Mouse (Mus musculus): ENCODE measurements around the gene Gm15217. TPM values are rescaled to one million over a fixed set of nuclear protein-coding genes. Genes with fewer than 3 reads are reported as not detected.

The Gm15217 gene
- polyA plus RNA-seq, 1 experiment from 2014 or later = not detected

- Histone ChIP-seq H3K4me2 (ENCODE audit: low read length) (peak overlapping the region; percentile 76), H3K27me3 (replicated peaks; ENCODE audit: control insufficient read depth, insufficient read depth, low read length) (peaks cover 43% of the 10 kb centered on the region), H3K36me3 (ENCODE audit: control insufficient read depth, insufficient read depth, low read length) (no peaks in the 10 kb centered on the region), H3K4me1 (ENCODE audit: control insufficient read depth, insufficient read depth, low read depth, low read length) (peaks cover 8% of the 10 kb centered on the region), H3K4me3 (ENCODE audit: low read length) (peak overlapping the region; percentile 36), H3K9ac (ENCODE audit: low read depth, low read length) (peak overlapping the region; percentile 59), H3K27ac (ENCODE audit: low read depth, low read length) (no peak overlapping the region), H3K9me3 (ENCODE audit: control insufficient read depth, low read length) (no peaks in the 10 kb centered on the region)
- peak; percentile 64 for ATAC-seq
- 6% methylated on average over 30 of the region's 31 CpGs for WGBS
These were observed 1.1 kb downstream of the Gm15217 start for GRCm38 (mm10) chr14:46380286-46380721.

- WGBS = 32% methylated on average over 6 of the region's 6 CpGs
- peaks cover 18% of the 10 kb centered on the region for H3K4me1 ChIP-seq (ENCODE audit: control insufficient read depth, insufficient read depth, low read depth, low read length)
- no peaks in the 10 kb centered on the region for H3K9me3 ChIP-seq (ENCODE audit: control insufficient read depth, low read length)
- no peak overlapping the region for H3K4me3 ChIP-seq (ENCODE audit: low read length)
- no peaks in the 10 kb centered on the region for H3K36me3 ChIP-seq (ENCODE audit: control insufficient read depth, insufficient read depth, low read length)
- H3K9ac ChIP-seq (ENCODE audit: low read depth, low read length) = no peak overlapping the region
- H3K27ac ChIP-seq (ENCODE audit: low read depth, low read length) = no peak overlapping the region
- H3K4me2 ChIP-seq (ENCODE audit: low read length) = no peak overlapping the region
- ATAC-seq = no peak
- H3K27me3 ChIP-seq (replicated peaks; ENCODE audit: control insufficient read depth, insufficient read depth, low read length) = peaks cover 43% of the 10 kb centered on the region
These were observed 2.2 kb downstream of the Gm15217 start for GRCm38 (mm10) chr14:46381457-46381856.

GRCm38 (mm10) chr14:46384946-46385691 is 5.9 kb downstream of the Gm15217 start:
- no peak for ATAC-seq
- Histone ChIP-seq H3K9me3 (ENCODE audit: control insufficient read depth, low read length) (no peaks in the 10 kb centered on the region), H3K36me3 (ENCODE audit: control insufficient read depth, insufficient read depth, low read length) (no peaks in the 10 kb centered on the region), H3K27me3 (replicated peaks; ENCODE audit: control insufficient read depth, insufficient read depth, low read length) (peaks cover 52% of the 10 kb centered on the region), H3K4me3 (ENCODE audit: low read length) (peak overlapping the region; percentile 57), H3K27ac (ENCODE audit: low read depth, low read length) (no peak overlapping the region), H3K9ac (ENCODE audit: low read depth, low read length) (peak overlapping the region; percentile 53), H3K4me1 (ENCODE audit: control insufficient read depth, insufficient read depth, low read depth, low read length) (peaks cover 35% of the 10 kb centered on the region), H3K4me2 (ENCODE audit: low read length) (peak overlapping the region; percentile 84)
- 12% methylated on average over 14 of the region's 14 CpGs for WGBS

- H3K27ac ChIP-seq (ENCODE audit: low read depth, low read length) = no peak overlapping the region
- H3K27me3 ChIP-seq (replicated peaks; ENCODE audit: control insufficient read depth, insufficient read depth, low read length) = peaks cover 55% of the 10 kb centered on the region
- no peak for ATAC-seq
- no peaks in the 10 kb centered on the region for H3K36me3 ChIP-seq (ENCODE audit: control insufficient read depth, insufficient read depth, low read length)
- WGBS = under 1% methylated on average over 39 of the region's 39 CpGs
- peak overlapping the region; percentile 57 for H3K4me3 ChIP-seq (ENCODE audit: low read length)
- peak overlapping the region; percentile 84 for H3K4me2 ChIP-seq (ENCODE audit: low read length)
- peak overlapping the region; percentile 53 for H3K9ac ChIP-seq (ENCODE audit: low read depth, low read length)
- H3K4me1 ChIP-seq (ENCODE audit: control insufficient read depth, insufficient read depth, low read depth, low read length) = peaks cover 30% of the 10 kb centered on the region
- H3K9me3 ChIP-seq (ENCODE audit: control insufficient read depth, low read length) = no peaks in the 10 kb centered on the region
These were observed 6.7 kb downstream of the Gm15217 start for GRCm38 (mm10) chr14:46385701-46386477.

GRCm38 (mm10) chr14:46386478-46387356 is 7.5 kb downstream of the Gm15217 start:
- H3K4me3 ChIP-seq (ENCODE audit: low read length) = peak overlapping the region; percentile 57
- WGBS = under 1% methylated on average over 28 of the region's 28 CpGs
- H3K4me2 ChIP-seq (ENCODE audit: low read length) = peak overlapping the region; percentile 84
- peak overlapping the region; percentile 56; the same call in 1 of the 2 replicates for H3K9ac ChIP-seq (ENCODE audit: low read depth, low read length)
- peaks cover 57% of the 10 kb centered on the region for H3K27me3 ChIP-seq (replicated peaks; ENCODE audit: control insufficient read depth, insufficient read depth, low read length)
- 0 out of 2 replicates have a peak, but pooled peaks have one; percentile 12 for ATAC-seq
- no peaks in the 10 kb centered on the region for H3K36me3 ChIP-seq (ENCODE audit: control insufficient read depth, insufficient read depth, low read length)
- no peak overlapping the region for H3K27ac ChIP-seq (ENCODE audit: low read depth, low read length)
- no peaks in the 10 kb centered on the region for H3K9me3 ChIP-seq (ENCODE audit: control insufficient read depth, low read length)
- peaks cover 30% of the 10 kb centered on the region for H3K4me1 ChIP-seq (ENCODE audit: control insufficient read depth, insufficient read depth, low read depth, low read length)

GRCm38 (mm10) chr14:46387357-46387671 is 8.1 kb downstream of the Gm15217 start:
- peak; percentile 84 for ATAC-seq
- Histone ChIP-seq H3K4me2 (ENCODE audit: low read length) (peak overlapping the region; percentile 84), H3K4me1 (ENCODE audit: control insufficient read depth, insufficient read depth, low read depth, low read length) (peaks cover 30% of the 10 kb centered on the region), H3K9ac (ENCODE audit: low read depth, low read length) (peak overlapping the region; percentile 56), H3K9me3 (ENCODE audit: control insufficient read depth, low read length) (no peaks in the 10 kb centered on the region), H3K27ac (ENCODE audit: low read depth, low read length) (no peak overlapping the region), H3K4me3 (ENCODE audit: low read length) (peak overlapping the region; percentile 57), H3K27me3 (replicated peaks; ENCODE audit: control insufficient read depth, insufficient read depth, low read length) (peaks cover 58% of the 10 kb centered on the region), H3K36me3 (ENCODE audit: control insufficient read depth, insufficient read depth, low read length) (no peaks in the 10 kb centered on the region)
- WGBS = under 1% methylated on average over 25 of the region's 27 CpGs

GRCm38 (mm10) chr14:46387821-46388481 is 8.7 kb downstream of the Gm15217 start:
- H3K27ac ChIP-seq (ENCODE audit: low read depth, low read length) = no peak overlapping the region
- peaks cover 53% of the 10 kb centered on the region for H3K27me3 ChIP-seq (replicated peaks; ENCODE audit: control insufficient read depth, insufficient read depth, low read length)
- H3K36me3 ChIP-seq (ENCODE audit: control insufficient read depth, insufficient read depth, low read length) = no peaks in the 10 kb centered on the region
- peak overlapping the region; percentile 84 for H3K4me2 ChIP-seq (ENCODE audit: low read length)
- no peaks in the 10 kb centered on the region for H3K9me3 ChIP-seq (ENCODE audit: control insufficient read depth, low read length)
- H3K4me3 ChIP-seq (ENCODE audit: low read length) = peak overlapping the region; percentile 57
- WGBS = under 1% methylated on average over 41 of the region's 41 CpGs
- ATAC-seq = peak; percentile 15
- H3K4me1 ChIP-seq (ENCODE audit: control insufficient read depth, insufficient read depth, low read depth, low read length) = peaks cover 30% of the 10 kb centered on the region
- H3K9ac ChIP-seq (ENCODE audit: low read depth, low read length) = peak overlapping the region; percentile 56

GRCm38 (mm10) chr14:46388636-46389035 is 9.4 kb downstream of the Gm15217 start:
- H3K27ac ChIP-seq (ENCODE audit: low read depth, low read length) = no peak overlapping the region
- no peak overlapping the region; the same call in 1 of the 2 replicates for H3K9ac ChIP-seq (ENCODE audit: low read depth, low read length)
- ATAC-seq = no peak
- H3K4me1 ChIP-seq (ENCODE audit: control insufficient read depth, insufficient read depth, low read depth, low read length) = peaks cover 30% of the 10 kb centered on the region
- no peaks in the 10 kb centered on the region for H3K36me3 ChIP-seq (ENCODE audit: control insufficient read depth, insufficient read depth, low read length)
- WGBS = under 1% methylated on average over 26 of the region's 27 CpGs
- peak overlapping the region; percentile 84 for H3K4me2 ChIP-seq (ENCODE audit: low read length)
- peak overlapping the region; percentile 57 for H3K4me3 ChIP-seq (ENCODE audit: low read length)
- peaks cover 49% of the 10 kb centered on the region for H3K27me3 ChIP-seq (replicated peaks; ENCODE audit: control insufficient read depth, insufficient read depth, low read length)
- no peaks in the 10 kb centered on the region for H3K9me3 ChIP-seq (ENCODE audit: control insufficient read depth, low read length)
